Mouse (Mus musculus): ENCODE measurements around the gene Ksr2.
A peak's percentile ranks its signal among the peaks of the same experiment; 100 is the strongest.
"Not testable (repeated sequence)": the region's sequence is repeated elsewhere in the genome, so short reads cannot be mapped to it uniquely, and the experiment has no call there.

The Ksr2 gene

DNA sequence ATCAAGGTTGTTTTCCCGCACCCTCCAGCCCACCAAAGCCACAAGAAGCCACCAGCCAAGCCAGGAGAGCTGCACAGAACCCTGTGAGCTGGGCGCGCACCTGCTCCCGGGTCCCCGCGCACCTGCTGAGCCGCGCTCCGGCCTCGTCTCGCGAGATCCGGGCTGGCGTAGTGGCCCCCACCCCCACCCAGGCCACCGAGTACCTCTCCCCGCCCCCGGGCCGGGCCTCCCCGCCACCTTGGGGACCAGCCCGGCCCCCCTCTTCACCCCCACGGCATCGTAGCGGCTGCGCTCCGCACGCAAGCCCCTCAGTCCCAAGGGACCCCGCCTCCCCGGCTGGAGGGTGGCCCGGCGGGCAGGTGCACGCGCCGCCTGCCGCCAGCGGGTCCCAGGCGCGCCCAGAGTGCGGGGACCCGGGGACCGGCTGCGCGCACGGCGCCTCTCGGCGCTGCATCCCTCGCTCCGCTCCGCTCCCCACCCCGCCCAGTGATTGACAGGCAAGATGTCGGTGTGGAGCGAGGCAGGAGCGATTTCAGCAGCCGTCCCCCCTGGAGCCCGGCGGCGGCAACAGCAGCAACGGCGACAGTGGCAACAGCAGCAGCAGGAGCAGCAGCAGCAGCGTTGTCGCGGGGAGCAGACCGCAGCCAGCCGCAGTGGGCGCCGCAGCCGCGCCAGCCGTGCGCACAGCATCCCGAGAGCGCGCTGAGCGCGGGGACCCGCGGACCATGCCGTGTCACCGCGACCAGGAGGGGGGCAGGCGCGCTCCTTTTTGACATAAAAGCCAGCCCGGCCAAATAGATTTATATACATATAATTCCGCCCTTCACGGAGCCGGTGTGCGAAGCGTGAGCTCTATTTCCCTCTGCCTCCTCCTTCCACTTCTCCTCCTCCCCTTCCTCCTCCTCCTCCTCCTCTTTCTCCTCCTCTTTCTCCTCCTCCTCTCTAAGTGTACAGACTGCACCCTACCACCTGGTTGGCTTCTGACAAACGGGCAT, at the start of gene Ksr2:
Ksr2 (plus strand) TSS at position 494 of the 995 bp plus-strand sequence.
- DNase-seq (ENCODE audit: low spot score): no peak

DNA sequence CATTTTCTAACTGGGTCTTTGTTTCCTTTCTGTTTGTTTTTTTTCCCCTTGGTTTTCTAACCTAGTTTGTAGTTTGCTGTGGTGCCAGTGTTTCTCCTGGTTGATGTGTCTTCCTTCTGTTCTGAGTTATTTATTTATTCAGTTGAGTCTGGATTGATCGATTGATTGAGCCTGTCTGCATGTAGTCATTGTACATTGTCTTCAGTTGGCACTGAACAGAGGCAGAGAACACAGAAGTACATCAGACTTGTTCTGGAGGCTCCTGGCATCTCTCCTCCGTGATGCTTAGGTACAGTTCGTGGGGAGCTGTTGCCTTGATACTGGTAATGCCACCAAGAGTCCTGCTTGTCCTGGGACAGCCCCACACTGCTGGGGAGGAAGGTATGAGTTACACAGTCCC, 49.0 kb upstream of the Ksr2 start:
- DNase-seq (ENCODE audit: low spot score): no peak

DNA sequence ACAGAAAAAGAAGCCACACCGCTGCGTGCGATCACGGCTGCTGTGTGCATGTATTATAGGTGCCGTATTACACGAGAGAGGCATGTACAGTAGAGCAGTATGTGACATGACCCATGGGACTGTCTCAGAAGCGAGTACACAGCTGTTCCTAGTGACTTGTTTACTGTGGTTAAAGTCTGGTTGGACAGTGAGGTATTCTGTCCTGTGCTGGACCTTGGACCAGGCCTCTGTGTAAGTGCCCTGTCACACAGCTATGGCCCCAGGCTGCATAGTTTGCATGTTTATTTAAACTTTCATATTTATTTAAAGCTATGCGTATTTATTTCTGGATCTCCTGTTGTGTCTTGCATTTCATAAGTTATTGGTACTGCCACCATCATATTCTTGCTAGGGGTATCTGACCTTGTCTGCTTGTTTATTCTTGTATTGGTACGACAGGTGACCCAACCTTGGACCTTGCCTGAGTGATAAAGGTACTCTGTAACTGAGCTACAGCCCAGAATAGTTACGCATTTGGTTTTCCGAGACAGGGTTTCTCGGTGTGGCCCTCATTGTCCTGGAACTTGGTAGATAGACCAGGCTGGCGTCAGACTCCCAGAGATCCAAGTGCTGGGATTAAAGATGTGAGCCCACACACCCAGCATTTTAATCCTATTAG, 47.8 kb upstream of the Ksr2 start:
- no peak for DNase-seq (ENCODE audit: low spot score)

GRCm38 (mm10) chr5:117367206-117367605, 46.6 kb upstream of the Ksr2 start:
- DNase-seq (ENCODE audit: low spot score): no peak

- no peak for DNase-seq (ENCODE audit: low spot score)
These were observed 43.2 kb upstream of the Ksr2 start for GRCm38 (mm10) chr5:117370592-117370991.

DNA sequence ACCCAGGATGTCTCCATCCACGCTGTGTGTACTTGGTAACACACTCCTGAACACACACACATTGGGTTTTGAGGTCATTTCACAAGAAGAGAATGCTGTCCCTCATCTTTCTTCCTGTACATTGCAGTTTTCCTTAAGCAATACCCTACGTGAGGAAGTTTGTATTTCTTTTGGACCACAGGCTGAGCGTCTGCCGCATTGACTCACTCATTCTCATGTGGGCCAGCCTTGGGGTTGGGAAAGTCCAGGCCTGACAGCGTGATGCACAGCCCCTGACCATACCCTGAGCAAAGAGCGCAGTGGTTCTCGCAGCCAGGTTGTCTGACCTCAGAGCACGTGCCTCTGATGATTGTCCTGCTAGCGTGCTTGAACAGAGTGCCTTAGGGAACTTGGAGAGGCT, 40.4 kb upstream of the Ksr2 start:
- no peak for DNase-seq (ENCODE audit: low spot score)

GRCm38 (mm10) chr5:117374372-117375049, 39.3 kb upstream of the Ksr2 start:
- no peak for DNase-seq (ENCODE audit: low spot score)

DNA sequence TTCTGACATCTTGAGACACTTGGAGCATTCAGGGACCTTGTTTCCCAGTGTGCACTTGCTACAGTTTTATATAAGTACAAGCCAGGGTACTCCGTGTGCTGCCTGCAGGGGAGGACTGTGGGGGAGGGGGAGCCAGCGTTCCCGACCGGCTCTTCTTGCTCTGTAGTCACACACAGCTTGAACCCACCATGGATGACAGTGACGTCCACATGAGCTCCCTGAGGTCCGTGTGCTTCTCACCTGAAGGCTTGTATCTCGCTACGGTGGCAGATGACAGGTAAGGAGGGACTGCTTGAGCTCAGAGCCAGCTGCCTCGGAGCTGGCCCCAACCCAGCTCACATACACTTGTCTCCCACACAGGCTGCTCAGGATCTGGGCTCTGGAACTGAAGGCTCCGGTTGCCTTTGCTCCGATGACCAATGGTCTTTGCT, 37.5 kb upstream of the Ksr2 start:
- DNase-seq (ENCODE audit: low spot score): no peak

GRCm38 (mm10) chr5:117377731-117378130, 36.1 kb upstream of the Ksr2 start:
- not testable (repeated sequence) for DNase-seq (ENCODE audit: low spot score)

DNA sequence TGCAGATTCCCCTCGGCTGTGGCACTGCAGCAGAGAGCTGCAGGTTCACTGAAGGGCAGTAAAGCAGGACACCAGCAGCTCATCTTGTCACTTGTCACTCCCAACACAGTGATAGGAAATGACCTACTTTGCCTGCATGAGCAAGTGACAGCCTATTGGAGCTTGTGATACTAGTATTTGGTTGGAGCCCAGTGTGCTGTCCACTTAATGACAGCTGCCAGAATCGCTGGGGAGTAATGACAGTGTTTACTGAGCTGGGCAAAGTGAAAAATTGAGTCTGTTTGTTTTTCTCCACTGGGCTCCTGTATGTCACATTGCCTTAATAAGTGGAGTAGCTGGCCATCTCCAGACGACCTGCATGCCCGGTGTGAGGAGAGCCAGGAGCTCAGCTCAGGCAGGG, 33.6 kb upstream of the Ksr2 start:
- no peak for DNase-seq (ENCODE audit: low spot score)

DNA sequence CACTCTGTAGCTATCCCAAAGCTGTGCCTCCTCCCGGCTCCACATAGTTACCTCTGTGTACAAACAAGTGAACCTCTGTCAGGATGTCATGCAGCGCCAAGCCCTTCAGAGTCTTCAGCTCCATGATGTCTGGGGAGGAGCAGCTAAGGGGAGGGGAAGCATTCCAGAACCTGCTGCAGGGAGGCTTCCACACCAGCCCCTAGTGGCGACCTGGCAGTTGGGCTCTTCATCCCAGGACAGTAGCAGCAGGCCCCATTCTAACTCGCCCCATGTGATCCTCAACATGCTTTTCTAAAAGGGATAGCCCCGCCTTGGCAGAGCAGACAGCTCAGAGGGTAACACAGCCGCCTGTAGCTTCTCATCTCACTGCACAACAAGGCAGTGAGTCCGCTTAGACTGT, 32.0 kb upstream of the Ksr2 start:
- no peak for DNase-seq (ENCODE audit: low spot score)

DNA sequence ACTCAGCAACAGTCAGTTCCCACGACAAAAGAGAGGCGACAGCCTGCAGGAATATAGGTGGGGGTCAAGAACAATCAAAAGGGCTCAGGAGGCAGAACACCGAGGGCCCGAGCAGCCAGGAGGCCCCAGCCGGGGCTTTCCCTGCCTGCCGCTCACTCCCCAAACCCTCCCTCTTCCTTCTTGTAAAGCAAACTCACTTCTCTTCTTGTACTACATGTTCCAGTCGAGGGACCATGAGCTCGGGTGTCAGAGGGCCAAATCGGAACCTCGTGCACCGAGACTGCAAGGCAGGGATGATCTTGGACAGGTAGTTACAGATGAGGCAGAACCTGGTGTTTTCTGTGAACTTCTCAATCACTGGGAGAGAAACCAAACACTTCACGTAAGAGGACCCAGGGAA, 30.6 kb upstream of the Ksr2 start:
- DNase-seq (ENCODE audit: low spot score): no peak

- no peak for DNase-seq (ENCODE audit: low spot score)
These were observed 25.5 kb upstream of the Ksr2 start for GRCm38 (mm10) chr5:117388296-117388751.

DNA sequence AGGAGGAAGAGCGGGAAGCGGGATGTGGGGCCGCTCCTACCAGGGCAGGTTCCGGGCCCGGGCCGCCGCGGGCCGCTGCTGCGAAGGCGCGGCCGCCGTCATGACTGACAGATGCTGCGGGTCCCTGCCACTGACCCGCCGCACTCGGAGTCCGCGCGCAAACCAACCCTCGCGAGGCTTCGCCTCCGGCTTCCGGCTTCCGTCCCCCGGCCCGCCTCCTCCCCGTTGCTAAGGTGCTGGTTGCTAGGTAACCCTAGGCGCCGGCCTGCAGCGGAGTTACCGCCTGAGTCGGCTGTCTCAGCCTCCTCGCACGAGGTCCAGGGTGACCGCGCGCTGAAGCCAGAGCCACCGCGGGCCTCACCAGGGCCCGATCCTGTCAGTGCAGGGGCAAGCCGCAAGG, 24.9 kb upstream of the Ksr2 start, which contains the start of gene Rfc5:
Rfc5 (minus strand) TSS at position 171 of the 400 bp plus-strand sequence.
- peak; percentile 81 for DNase-seq (ENCODE audit: low spot score)

DNA sequence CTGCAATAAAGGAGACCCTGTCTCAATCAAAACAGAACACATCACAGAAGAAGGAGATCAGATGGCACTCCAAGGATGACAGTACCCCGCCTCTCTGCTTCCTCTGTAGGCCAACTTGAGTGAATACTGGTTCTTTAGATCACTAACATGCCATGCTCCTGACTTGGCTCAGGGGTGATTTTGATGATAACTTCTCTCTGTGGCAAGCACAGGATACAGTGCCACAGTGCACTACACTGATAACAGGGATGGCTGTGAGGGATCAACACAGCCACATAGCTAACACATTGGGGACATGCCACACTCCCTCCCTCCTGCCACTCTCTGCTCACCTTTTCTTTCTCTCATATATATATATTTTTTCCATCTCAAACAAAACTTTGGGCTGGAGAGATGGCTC, 22.9 kb upstream of the Ksr2 start:
- DNase-seq (ENCODE audit: low spot score): no peak

DNA sequence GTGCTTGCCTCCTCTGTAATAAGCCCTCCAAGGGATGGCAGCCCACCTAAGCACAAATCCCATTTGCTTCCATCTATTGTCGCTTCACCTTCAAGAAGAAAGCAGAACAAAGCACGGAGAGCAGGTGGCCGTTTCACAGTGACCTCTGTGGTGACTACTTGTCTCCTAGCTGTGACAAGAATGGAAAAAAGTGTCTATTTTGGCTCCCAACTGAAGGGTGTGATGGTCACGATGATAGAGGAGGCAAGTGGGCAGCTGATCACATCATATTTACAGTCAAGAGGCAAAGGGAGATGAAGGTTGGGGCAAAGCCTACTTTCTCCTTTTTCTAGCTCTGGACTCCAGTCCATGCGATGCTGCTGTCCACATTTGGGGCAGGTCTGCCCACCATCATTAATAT, 18.0 kb upstream of the Ksr2 start:
- no peak for DNase-seq (ENCODE audit: low spot score)

DNA sequence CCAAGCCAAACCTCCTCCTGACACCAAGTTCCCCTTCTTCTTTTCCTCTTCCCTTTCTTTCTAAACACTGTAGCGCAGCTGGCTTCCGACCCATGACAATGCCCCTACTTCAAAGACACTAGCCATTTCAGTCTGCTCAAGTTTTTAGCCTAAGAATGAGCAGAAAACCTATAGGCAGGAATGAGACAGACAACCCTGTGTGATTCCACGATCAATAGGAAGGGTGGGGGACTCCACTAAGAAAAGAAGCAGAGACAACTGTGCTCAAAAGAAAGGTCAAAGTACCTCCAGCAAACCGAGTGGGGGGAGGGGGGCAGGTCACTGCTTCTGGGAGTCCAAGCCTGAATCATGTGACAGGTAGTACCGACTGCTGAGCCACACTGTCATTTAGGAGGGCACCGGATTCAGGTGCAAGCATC, 17.2 kb upstream of the Ksr2 start:
- no peak for DNase-seq (ENCODE audit: low spot score)

DNA sequence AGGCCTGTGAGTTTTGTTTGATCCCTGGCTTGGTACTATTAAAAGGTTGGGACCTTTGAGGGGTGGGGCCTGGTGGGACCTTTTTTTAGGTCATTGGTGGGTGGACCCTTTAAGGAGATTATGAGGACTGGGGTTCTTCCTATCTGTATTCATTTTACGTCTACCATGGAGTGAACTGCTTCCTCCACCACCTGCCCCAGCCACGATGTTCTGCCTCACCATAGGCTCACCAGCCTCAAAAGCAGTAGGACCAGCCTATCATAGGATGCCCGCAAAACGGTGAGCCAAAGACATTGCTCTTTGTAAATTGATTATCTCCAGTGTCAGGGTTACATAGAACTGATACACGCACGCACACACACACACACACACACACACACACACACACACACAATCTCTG, 16.4 kb upstream of the Ksr2 start:
- DNase-seq (ENCODE audit: low spot score): no peak

DNA sequence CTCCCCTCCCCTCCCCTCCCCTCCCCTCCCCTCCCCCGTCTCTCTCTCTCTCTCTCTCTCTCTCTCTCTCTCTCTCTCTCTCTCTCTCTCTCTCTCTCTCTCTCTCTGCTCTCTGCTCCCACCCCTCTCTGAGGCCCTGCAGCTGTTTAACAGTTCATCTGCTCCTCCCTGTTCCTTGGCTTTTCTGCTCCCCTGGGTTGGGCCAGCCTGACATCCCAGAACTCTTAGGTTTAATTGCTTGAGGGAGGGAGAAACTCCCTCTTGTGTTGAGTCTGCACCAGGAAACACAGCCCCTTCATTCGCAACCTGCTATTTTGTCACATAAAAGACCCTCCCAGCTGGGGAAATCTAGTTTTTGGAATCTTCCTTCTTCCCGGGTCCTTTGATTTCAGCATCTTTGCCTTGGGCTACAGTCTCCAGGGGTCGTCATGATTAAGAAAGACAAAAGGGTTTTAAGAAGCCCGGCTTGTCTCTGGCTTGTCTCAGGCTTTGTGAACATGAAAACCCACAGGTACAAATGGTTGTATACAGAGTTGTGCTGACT, 15.7 kb upstream of the Ksr2 start:
- DNase-seq (ENCODE audit: low spot score): no peak

DNA sequence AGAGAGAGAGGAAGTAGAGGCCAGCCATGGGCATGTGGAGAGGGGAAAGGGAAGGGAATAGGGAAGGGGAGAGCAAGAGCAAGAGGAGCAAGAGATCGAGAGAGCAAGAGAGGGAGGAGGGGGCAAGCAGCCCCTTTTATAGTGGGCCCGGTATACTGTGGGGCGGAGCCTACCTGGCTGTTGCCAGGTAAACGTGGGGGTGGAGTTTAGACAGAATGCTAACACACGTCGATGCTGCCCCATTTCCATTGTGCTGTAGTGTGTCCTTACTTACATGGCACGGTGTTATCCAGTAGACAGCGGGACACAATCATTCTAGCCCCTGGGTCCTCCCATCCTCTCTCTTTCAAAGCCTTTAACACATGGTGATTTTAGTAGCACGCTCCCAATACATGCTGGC, 14.5 kb upstream of the Ksr2 start:
- DNase-seq (ENCODE audit: low spot score): no peak

- DNase-seq (ENCODE audit: low spot score): no peak
These were observed 10.2 kb upstream of the Ksr2 start for GRCm38 (mm10) chr5:117403609-117404008.

- DNase-seq (ENCODE audit: low spot score): not testable (repeated sequence)
These were observed 9.1 kb upstream of the Ksr2 start for GRCm38 (mm10) chr5:117404671-117405070.

All from layer of hippocampus, adult 9-10 months (tissue).